Mouse (Mus musculus) hindbrain, embryonic 12.5 days (tissue): ENCODE results near the gene Cltb. TPM values are rescaled to one million over a fixed set of nuclear protein-coding genes. Genes with fewer than 3 reads are reported as not detected.
A peak's percentile ranks its signal among the peaks of the same experiment; 100 is the strongest.

Source experiments
- ATAC-seq: fragments of 200-750 bp; cut with Nextera tagmentation; 2 replicates; pipeline ENCODE4 v1.8.0; 2017; ENCODE audit warnings: moderate TSS enrichment; ENCODE audit not compliant: low FRiP score
- H3K27ac ChIP-seq: fragments of 300-500 bp; sonication (generic); 2 replicates; pipeline ENCODE4 v1.5.1; 2016; ENCODE audit warnings: mild to moderate bottlenecking
- H3K27me3 ChIP-seq: fragments of 300-500 bp; sonication (generic); 2 replicates; pipeline ENCODE4 v1.6.1; 2016; ENCODE audit warnings: mild to moderate bottlenecking
- H3K36me3 ChIP-seq: fragments of 300-500 bp; sonication (generic); 2 replicates; pipeline ENCODE4 v1.6.1; 2016; ENCODE audit warnings: mild to moderate bottlenecking
- H3K4me1 ChIP-seq: fragments of 300-500 bp; sonication (generic); 2 replicates; pipeline ENCODE4 v1.6.1; 2016
- H3K4me2 ChIP-seq: fragments of 300-500 bp; sonication (generic); replicated peaks from 2 replicates; pipeline ENCODE4 v1.6.1; 2016; ENCODE audit warnings: mild to moderate bottlenecking
- H3K4me3 ChIP-seq: fragments of 300-500 bp; sonication (generic); 2 replicates; pipeline ENCODE4 v1.5.1; 2016; ENCODE audit warnings: mild to moderate bottlenecking
- H3K9ac ChIP-seq: fragments of 300-500 bp; sonication (generic); 2 replicates; pipeline ENCODE4 v1.6.1; 2016; ENCODE audit warnings: mild to moderate bottlenecking, moderate library complexity
- H3K9me3 ChIP-seq: fragments of 300-500 bp; sonication (generic); replicated peaks from 2 replicates; pipeline ENCODE4 v1.6.1; 2016; ENCODE audit warnings: mild to moderate bottlenecking
- WGBS: fragments of 180-500 bp; shearing (Covaris S2); methylation state at CpG from one replicate; pipeline ENCODE4 v1.1.7; 2016; 5-methylcytosine and 5-hydroxymethylcytosine counted together
- polyA plus RNA-seq: library from polyadenylated mRNA; unstranded; fragments of >200 nt; fragmentation: Nextera tagmentation; extraction: Ambion mirVana; gene quantifications from 2 replicates; pipeline ENCODE4 v1.2.1, GENCODE M21; 2016

Gene Cltb
- polyA plus RNA-seq, 1 experiment from 2014 or later, result 58.2 TPM

DNA sequence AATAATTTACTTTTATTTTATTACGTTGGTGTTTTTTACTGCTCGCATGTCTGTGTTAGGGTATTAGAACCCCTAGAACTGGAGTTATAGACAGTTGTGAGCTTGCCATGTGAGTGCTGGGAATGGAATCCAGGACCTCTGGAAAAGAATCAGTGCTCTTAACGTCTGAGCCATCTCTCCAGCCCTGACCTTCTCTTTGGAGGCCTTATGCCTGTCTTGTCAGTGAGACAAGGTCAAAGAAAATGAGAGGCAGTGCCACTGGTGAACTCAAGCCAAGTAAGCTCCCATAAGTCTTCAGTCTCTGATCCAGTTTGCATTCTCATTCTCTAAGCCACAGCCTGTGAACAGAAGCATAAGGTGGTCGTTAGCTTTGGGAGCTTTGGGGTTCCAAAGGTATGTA, 40.4 kb downstream of the Cltb start:
- Histone ChIP-seq H3K4me3 (no peak overlapping the region), H3K4me2 (no peak overlapping the region), H3K4me1 (peaks cover 8% of the 10 kb centered on the region), H3K9ac (no peak overlapping the region), H3K27me3 (peaks cover 15% of the 10 kb centered on the region), H3K36me3 (no peaks in the 10 kb centered on the region), H3K27ac (no peak overlapping the region), H3K9me3 (no peaks in the 10 kb centered on the region)
- no peak for ATAC-seq
- WGBS, result 74% methylated on average over 4 of the region's 4 CpGs

DNA sequence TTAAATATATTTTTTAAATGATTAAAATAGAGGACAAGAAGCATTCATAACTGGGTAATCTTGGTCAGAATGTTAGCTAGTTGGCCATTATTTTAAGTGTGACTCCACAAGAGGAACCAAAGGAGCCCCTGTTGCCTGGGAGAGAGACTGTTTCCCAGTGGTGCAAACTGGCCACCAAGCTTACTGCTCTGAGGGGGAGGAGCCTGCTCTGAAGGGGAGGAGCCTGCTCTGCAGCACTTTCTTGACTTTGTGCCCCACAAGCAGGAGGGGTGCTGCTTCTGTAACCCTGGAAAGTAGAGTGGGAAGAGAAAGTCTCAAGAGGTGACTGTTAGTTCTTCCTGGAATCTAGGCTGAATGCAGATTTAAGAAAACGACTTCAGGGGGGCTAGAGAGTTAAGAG, 41.9 kb downstream of the Cltb start:
- 50% methylated on average over 1 of the region's 1 CpGs for WGBS
- H3K27ac ChIP-seq, result no peak overlapping the region
- peaks cover 7% of the 10 kb centered on the region for H3K4me1 ChIP-seq
- no peaks in the 10 kb centered on the region for H3K36me3 ChIP-seq
- H3K4me2 ChIP-seq, result no peak overlapping the region
- no peak for ATAC-seq
- H3K4me3 ChIP-seq, result no peak overlapping the region
- H3K9me3 ChIP-seq, result no peaks in the 10 kb centered on the region
- peaks cover 15% of the 10 kb centered on the region for H3K27me3 ChIP-seq
- no peak overlapping the region for H3K9ac ChIP-seq

DNA sequence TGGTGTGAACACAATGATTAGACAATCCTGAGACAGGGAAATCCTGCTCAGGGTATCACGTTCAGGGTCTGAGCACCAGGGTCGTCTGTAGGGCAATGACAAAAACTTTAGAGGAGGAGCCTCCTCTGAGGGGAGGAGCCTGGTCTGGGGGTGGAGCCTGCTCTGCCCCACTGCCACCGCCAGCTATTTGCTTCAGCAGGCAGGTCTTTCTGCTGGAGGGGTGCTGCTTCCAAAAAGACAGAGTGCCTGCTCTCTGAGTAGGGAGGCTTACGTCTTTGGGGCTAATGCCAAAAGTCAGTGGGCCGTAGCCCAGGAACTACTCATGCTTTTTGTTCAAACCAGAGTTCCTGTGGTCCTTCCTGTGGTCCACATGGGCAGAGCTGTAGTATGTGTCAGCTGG, 42.8 kb downstream of the Cltb start:
- H3K36me3 ChIP-seq, result no peaks in the 10 kb centered on the region
- no peak overlapping the region for H3K4me2 ChIP-seq
- H3K27me3 ChIP-seq, result peaks cover 10% of the 10 kb centered on the region
- WGBS, result 37% methylated on average over 5 of the region's 5 CpGs
- H3K9ac ChIP-seq, result no peak overlapping the region
- no peak for ATAC-seq
- H3K9me3 ChIP-seq, result no peaks in the 10 kb centered on the region
- H3K4me1 ChIP-seq, result peaks cover 12% of the 10 kb centered on the region
- no peak overlapping the region for H3K4me3 ChIP-seq
- no peak overlapping the region for H3K27ac ChIP-seq

DNA sequence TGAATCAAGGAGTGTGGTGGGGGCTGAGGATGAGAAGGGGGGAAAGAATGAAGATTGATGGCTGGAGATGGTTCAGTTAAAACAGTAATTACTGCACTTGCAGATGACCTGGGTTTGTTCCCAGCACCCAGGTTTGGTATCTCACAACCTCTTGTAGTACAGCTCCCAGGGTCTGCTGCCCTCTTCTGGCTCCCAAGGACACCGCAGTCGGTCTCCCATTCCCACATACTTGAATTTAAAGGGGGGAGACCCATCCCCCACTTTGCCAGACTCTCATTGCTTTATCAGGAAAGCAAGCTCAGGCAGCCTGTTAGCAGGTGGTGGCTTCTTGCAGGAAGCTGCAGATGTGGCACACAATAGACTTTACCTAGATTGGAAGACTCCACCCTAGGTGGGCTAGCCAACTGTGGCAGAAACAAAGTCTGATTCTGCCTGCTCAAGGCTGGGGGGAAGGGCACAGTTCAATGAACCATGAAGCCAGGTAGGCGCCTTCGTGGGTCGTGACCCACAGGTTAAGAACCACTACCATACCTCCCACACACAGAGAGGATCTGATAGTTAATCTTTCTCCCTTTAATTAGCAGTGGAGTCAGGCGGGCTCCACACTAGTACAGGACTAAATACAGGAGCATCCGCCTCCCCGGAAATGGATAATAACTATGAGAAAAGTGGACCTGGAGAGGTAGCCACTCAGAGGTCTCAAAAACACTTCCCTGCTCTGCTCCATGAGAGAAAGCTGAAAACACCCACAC, 45.4 kb downstream of the Cltb start:
- peak overlapping the region; percentile 98 for H3K4me3 ChIP-seq
- H3K36me3 ChIP-seq, result peaks cover 18% of the 10 kb centered on the region
- peak overlapping the region; percentile 92; the same call in 1 of the 2 replicates for H3K27ac ChIP-seq
- no peaks in the 10 kb centered on the region for H3K27me3 ChIP-seq
- no peaks in the 10 kb centered on the region for H3K9me3 ChIP-seq
- H3K9ac ChIP-seq, result no peak overlapping the region
- H3K4me2 ChIP-seq, result peak overlapping the region; percentile 90
- WGBS, result 49% methylated on average over 8 of the region's 8 CpGs
- H3K4me1 ChIP-seq, result peaks cover 16% of the 10 kb centered on the region
- ATAC-seq, result peak; percentile 5; the same call in 1 of the 2 replicates

DNA sequence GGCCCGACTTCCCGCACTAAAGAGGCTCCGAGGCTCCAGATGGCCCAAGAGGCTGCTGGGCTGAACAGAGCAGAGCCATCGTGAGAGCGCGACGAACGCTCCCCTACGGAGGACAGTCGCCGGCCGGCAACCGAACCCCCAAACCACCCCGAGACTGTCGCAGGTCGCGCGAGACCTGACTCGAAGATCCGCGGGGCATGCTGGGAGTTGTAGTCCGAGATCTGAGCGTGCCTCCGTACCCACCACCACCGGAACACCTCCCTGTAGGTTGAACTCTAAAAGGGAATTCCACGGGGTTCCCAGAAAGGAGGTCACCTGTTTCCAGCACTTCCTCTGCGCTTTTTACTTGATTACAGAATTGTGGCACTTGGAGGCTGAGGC, 46.0 kb downstream of the Cltb start, which contains the start of gene 4833439L19Rik:
4833439L19Rik (minus strand) TSS at position 235 of the 381 bp plus-strand sequence.
- ATAC-seq, result peak; percentile 94
- Histone ChIP-seq H3K9ac (peak within 1 kb of the TSS; percentile 97), H3K4me2 (peak within 1 kb of the TSS; percentile 90), H3K4me3 (peak within 1 kb of the TSS; percentile 98), H3K4me1 (peaks cover 16% of the 10 kb centered on the region), H3K9me3 (no peaks in the 10 kb centered on the region), H3K27me3 (no peaks in the 10 kb centered on the region), H3K27ac (peak within 1 kb of the TSS; percentile 92), H3K36me3 (peaks cover 24% of the 10 kb centered on the region)
- WGBS, result under 1% methylated on average over 27 of the region's 27 CpGs

DNA sequence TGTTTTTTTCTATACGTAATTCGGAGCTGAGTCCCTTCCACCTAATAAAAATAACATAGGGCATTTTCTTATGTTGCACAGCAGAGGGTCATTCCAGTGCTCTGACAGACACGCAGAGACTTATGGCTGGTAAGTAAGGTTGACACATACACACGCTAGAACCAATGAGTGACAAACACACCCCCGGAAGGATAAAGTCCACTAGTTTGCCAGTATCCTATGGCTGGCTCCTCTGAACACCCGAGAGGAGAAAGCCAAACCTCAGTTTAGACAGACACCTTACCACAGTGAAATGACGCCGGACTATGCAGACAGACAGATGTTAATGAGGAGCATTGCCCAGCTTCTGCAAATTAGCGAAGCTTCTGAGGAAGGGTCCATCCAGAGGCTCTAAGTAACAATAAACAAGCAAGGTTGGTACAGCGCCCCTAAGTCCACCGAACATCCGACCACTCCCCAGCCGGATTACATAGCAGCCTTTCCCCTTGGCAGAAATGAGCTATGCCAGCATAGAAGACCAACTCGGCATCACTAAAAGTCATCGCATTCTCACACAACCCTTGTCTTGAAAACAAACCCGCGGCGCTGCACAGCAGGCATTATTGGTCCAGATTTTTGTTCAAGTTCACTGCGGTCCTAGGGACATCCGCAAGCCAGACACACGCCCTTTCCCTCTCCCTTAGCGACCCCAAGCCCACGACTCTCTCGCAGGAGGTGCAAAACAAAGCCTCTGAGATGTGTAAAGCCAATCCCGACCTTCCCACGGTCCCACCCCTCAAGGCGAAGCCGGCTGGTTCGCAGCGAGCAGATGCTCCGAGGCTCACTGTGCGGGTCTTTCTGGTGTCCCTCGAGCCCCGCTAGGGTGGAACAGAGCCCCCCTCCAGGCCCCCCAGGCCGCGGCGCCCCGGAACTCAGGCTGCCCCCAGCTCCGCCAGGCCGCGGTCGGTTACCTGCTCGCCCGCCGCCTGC, 46.6 kb downstream of the Cltb start:
- H3K4me3 ChIP-seq, result peak overlapping the region; percentile 98
- no peaks in the 10 kb centered on the region for H3K27me3 ChIP-seq
- H3K27ac ChIP-seq, result peak overlapping the region; percentile 92
- H3K4me2 ChIP-seq, result peak overlapping the region; percentile 90
- H3K9me3 ChIP-seq, result no peaks in the 10 kb centered on the region
- peak; percentile 81 for ATAC-seq
- H3K9ac ChIP-seq, result peak overlapping the region; percentile 97
- H3K36me3 ChIP-seq, result peaks cover 30% of the 10 kb centered on the region
- peaks cover 16% of the 10 kb centered on the region for H3K4me1 ChIP-seq
- 12% methylated on average over 45 of the region's 45 CpGs for WGBS

DNA sequence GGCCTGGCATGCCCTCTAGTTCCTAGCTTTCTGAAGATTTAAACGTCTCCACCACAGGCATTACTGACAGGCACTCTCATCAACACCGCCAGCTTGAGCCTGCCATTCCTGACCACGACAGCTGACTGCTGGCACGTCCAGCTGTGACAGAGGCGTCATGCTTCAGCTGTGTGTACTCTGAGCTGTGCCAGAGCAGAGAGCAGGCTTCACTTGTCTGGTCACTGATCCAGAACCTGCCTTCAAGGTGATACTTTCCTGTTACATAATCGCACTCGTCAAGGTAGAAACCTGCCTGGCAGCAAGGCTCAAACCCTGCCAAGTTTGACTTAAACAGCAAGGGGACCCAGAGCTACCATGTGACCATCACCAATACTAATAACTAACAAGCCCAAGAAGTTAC, 48.6 kb downstream of the Cltb start:
- Histone ChIP-seq H3K27me3 (no peaks in the 10 kb centered on the region), H3K9ac (no peak overlapping the region), H3K9me3 (no peaks in the 10 kb centered on the region), H3K4me3 (no peak overlapping the region), H3K27ac (no peak overlapping the region), H3K4me2 (no peak overlapping the region), H3K4me1 (peaks cover 16% of the 10 kb centered on the region), H3K36me3 (peaks cover 50% of the 10 kb centered on the region)
- ATAC-seq, result no peak
- 84% methylated on average over 7 of the region's 7 CpGs for WGBS

DNA sequence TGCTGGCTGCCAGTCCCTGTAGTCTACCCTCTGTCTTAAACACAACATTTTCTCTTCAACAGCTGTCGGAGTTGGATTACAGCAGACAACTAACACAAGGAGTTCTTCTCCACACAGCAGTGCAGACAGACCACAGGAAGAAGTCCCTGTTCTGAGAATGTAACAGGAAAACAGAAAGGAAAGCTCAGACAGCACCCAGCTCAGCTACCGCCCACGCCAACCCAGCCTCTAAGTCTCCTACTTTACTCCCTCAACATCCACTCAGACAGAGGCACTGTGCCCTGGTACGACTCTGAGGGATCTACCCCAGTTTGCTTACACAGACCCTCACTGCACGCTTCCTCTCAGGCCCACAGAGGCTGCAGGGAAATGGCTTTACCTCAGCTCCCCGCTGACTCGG, 50.5 kb downstream of the Cltb start:
- H3K4me2 ChIP-seq, result no peak overlapping the region
- 94% methylated on average over 7 of the region's 7 CpGs for WGBS
- H3K9me3 ChIP-seq, result no peaks in the 10 kb centered on the region
- H3K4me3 ChIP-seq, result no peak overlapping the region
- H3K4me1 ChIP-seq, result peaks cover 15% of the 10 kb centered on the region
- no peak overlapping the region for H3K27ac ChIP-seq
- H3K36me3 ChIP-seq, result peaks cover 70% of the 10 kb centered on the region
- no peak for ATAC-seq
- no peaks in the 10 kb centered on the region for H3K27me3 ChIP-seq
- H3K9ac ChIP-seq, result no peak overlapping the region

DNA sequence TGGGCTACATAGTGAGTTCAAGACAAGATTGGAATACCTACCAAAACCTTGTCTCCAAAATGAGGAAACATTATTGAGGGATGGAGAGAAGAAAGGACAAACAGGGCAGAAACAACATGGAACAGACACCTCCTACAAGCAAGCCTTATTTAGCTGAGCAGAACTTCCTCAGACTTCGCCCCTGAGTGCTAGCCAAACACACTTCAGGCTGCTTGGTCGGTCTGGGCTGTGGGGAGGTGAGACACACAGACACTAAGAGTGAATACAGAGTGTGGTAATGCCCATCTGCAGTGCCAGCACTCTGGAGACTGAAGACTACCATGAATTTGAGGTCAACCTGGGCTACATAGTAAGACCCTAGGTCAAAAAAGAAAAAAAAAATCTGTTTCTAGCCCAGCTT, 51.5 kb downstream of the Cltb start:
- Histone ChIP-seq H3K9me3 (no peaks in the 10 kb centered on the region), H3K27me3 (no peaks in the 10 kb centered on the region), H3K27ac (no peak overlapping the region), H3K4me1 (peaks cover 12% of the 10 kb centered on the region), H3K36me3 (peaks cover 79% of the 10 kb centered on the region), H3K4me3 (no peak overlapping the region), H3K4me2 (no peak overlapping the region), H3K9ac (no peak overlapping the region)
- 95% methylated on average over 2 of the region's 2 CpGs for WGBS
- ATAC-seq, result no peak

DNA sequence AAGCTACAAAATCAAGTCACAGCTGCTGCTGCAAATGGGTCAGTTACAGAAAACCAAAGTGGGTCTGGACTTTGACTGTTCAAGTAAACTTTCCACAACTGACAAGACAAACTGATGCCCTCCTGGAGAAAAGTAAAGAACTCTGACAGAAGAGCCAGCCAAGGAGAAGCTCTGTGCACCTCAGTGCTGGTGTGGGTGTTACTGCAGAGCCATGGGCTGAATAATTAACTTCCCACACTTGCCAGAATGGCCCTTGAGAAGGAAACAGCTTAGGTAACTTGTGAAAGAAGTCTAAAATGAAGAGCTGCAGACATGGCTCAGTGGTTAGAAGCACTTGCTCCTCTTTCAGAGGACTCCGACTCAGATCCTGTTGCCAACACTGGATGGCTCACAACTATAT, 53.5 kb downstream of the Cltb start:
- Histone ChIP-seq H3K27me3 (no peaks in the 10 kb centered on the region), H3K9me3 (no peaks in the 10 kb centered on the region), H3K4me1 (no peaks in the 10 kb centered on the region), H3K27ac (no peak overlapping the region), H3K4me2 (no peak overlapping the region), H3K36me3 (peaks cover 96% of the 10 kb centered on the region), H3K4me3 (no peak overlapping the region), H3K9ac (no peak overlapping the region)
- no peak for ATAC-seq
- WGBS, result 92% methylated on average over 1 of the region's 1 CpGs

DNA sequence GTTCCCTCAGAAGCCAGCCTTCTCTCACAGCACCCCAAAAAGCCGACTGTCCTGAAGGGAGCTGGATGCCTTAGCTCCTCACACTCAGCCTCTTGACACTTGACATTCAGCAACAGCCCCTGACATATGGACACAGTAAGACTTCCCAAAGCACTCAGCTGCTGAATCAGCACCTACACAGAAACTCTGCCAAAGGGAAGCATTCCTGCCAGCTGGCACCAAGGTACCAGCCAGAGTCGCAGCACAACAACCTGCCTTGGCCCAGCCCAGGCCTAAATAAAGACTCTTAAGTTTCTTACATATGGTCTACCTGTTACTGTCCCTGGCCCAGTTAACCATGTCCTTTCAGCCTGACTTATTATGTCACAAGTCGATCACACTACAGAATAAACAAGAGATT, 54.3 kb downstream of the Cltb start:
- Histone ChIP-seq H3K27me3 (no peaks in the 10 kb centered on the region), H3K27ac (no peak overlapping the region), H3K9ac (no peak overlapping the region), H3K4me2 (no peak overlapping the region), H3K36me3 (peaks cover 97% of the 10 kb centered on the region), H3K9me3 (no peaks in the 10 kb centered on the region), H3K4me3 (no peak overlapping the region), H3K4me1 (no peaks in the 10 kb centered on the region)
- no peak for ATAC-seq
- WGBS, result 95% methylated on average over 3 of the region's 3 CpGs

DNA sequence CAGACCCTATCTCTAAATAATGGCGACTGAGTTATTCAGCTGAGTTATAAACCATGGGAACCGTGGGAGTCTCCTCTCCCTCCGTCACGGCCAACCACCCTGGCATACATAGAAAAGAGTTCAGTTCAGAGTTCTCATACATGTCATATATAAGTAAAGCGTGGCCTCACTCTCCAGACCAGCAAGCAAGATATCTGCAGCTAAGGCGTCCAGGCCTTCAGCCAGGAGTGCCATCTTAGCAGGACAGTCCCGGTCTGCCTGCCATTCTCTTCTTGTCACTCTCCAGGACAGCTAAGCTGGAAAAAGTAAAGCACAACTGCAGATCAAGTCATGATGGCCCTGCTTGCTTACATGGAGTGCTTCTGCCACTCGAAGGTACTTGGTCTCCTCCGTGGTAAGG, 55.0 kb downstream of the Cltb start:
- Histone ChIP-seq H3K4me3 (no peak overlapping the region), H3K27me3 (no peaks in the 10 kb centered on the region), H3K4me2 (no peak overlapping the region), H3K4me1 (no peaks in the 10 kb centered on the region), H3K9ac (no peak overlapping the region), H3K27ac (no peak overlapping the region), H3K9me3 (no peaks in the 10 kb centered on the region), H3K36me3 (peaks cover 97% of the 10 kb centered on the region)
- ATAC-seq, result no peak
- 94% methylated on average over 9 of the region's 9 CpGs for WGBS
